ENCODE assay signal across 9 mouse cellular contexts in genomic region chr3:145293623-145294307, GRCm38 (mm10). TPM values are rescaled to one million over a fixed set of nuclear protein-coding genes. Genes with fewer than 3 reads are reported as not detected.
DNase-seq lines count a peak whose midpoint lies in the region; ATAC-seq and TF ChIP-seq lines count a peak whose summit lies in the region.
"Had no signal": no experiment of that assay in that cellular context is flagged by ENCODE, and none has a peak within 500 bp of the region (broad histone marks: within the 10 kb centered on the region; RNA-seq: fewer than 3 reads in every experiment).

No protein-coding gene starts in this region.

- TF ChIP-seq POLR2A in cortical plate, adult 2 months (IDR thresholded peaks at IDR 0.05; ENCODE audit: extremely low read depth, insufficient read depth, low read length), result no peak

- DNase-seq in heart, adult 9 months (ENCODE audit: low spot score in 2 of 2), result no peak
- DNase-seq in midbrain, embryonic 10.5 days (ENCODE audit: low spot score), result no peak
- no peak for DNase-seq in layer of hippocampus, adult 9-10 months (ENCODE audit: low spot score)
- DNase-seq in gastrocnemius, adult 18-20 months (ENCODE audit: low spot score), result no peak
- DNase-seq in embryo, embryonic 9.5 days (ENCODE audit: extremely low spot score), result no peak
- DNase-seq: cerebellum, adult 9-10 months had no signal

- H3K36me3 ChIP-seq in heart, embryonic 11.5 days (ENCODE audit: control insufficient read depth, insufficient read depth, low read length), result no peaks in the 10 kb centered on the region
- no peaks in the 10 kb centered on the region for H3K36me3 ChIP-seq in hindbrain, embryonic 12.5 days
- no peaks in the 10 kb centered on the region for H3K36me3 ChIP-seq in midbrain, embryonic 10.5 days

- 0 out of 2 replicates have a peak, but pooled peaks have one; percentile 31 for ATAC-seq in heart, embryonic 11.5 days (replicated peaks; ENCODE audit: insufficient number of reproducible peaks, low FRiP score, low TSS enrichment)
- ATAC-seq in hindbrain, embryonic 12.5 days (ENCODE audit: low FRiP score), result no peak

- H3K4me1 ChIP-seq in heart, embryonic 11.5 days (ENCODE audit: control insufficient read depth, insufficient read depth, low read length), result peaks cover 14% of the 10 kb centered on the region
- H3K4me1 ChIP-seq in cortical plate, adult 2 months (ENCODE audit: control insufficient read depth, insufficient read depth, low read length), result peaks cover 2% of the 10 kb centered on the region
- H3K4me1 ChIP-seq in hindbrain, embryonic 12.5 days, result peaks cover 15% of the 10 kb centered on the region
- peaks cover 22% of the 10 kb centered on the region for H3K4me1 ChIP-seq in midbrain, embryonic 10.5 days

- 43% methylated on average over 12 of the region's 12 CpGs for whole genome bisulfite sequencing in heart, embryonic 11.5 days (ENCODE audit: insufficient replicate concordance)
- WGBS in hindbrain, embryonic 12.5 days, result 67% methylated on average over 12 of the region's 12 CpGs
- WGBS in midbrain, embryonic 10.5 days, result 72% methylated on average over 12 of the region's 12 CpGs

- H3K4me3 ChIP-seq in heart, embryonic 11.5 days (ENCODE audit: low read depth, low read length), result peak overlapping the region; percentile 45
- H3K4me3 ChIP-seq in cortical plate, adult 2 months (ENCODE audit: insufficient read depth, low read length), result peak overlapping the region; percentile 10; the same call in 1 of the 2 replicates
- peak overlapping the region; percentile 34; the same call in 1 of the 2 replicates for H3K4me3 ChIP-seq in hindbrain, embryonic 12.5 days
- H3K4me3 ChIP-seq in midbrain, embryonic 10.5 days, result peak overlapping the region; percentile 63

- H3K27me3 ChIP-seq in heart, embryonic 11.5 days (ENCODE audit: control insufficient read depth, insufficient read depth, low read length), result peaks cover 12% of the 10 kb centered on the region; the same call in 1 of the 2 replicates
- H3K27me3 ChIP-seq in hindbrain, embryonic 12.5 days, result peaks cover 4% of the 10 kb centered on the region
- peaks cover 7% of the 10 kb centered on the region for H3K27me3 ChIP-seq in midbrain, embryonic 10.5 days (ENCODE audit: low read depth, poor library complexity, severe bottlenecking)

- H3K9me3 ChIP-seq in heart, embryonic 11.5 days (replicated peaks; ENCODE audit: control insufficient read depth, low read length), result no peaks in the 10 kb centered on the region
- no peaks in the 10 kb centered on the region for H3K9me3 ChIP-seq in hindbrain, embryonic 12.5 days (replicated peaks)
- no peaks in the 10 kb centered on the region for H3K9me3 ChIP-seq in midbrain, embryonic 10.5 days (replicated peaks)

- H3K4me2 ChIP-seq in heart, embryonic 11.5 days, result peak overlapping the region; percentile 91
- peak overlapping the region; percentile 82 for H3K4me2 ChIP-seq in hindbrain, embryonic 12.5 days (replicated peaks)

- H3K9ac ChIP-seq in heart, embryonic 11.5 days (ENCODE audit: low read depth, low read length), result no peak overlapping the region
- H3K9ac ChIP-seq in hindbrain, embryonic 12.5 days, result peak overlapping the region; percentile 44; the same call in 1 of the 2 replicates

- no peak overlapping the region for H3K27ac ChIP-seq in heart, embryonic 11.5 days (ENCODE audit: low read depth, low read length)
- H3K27ac ChIP-seq in cortical plate, adult 2 months (ENCODE audit: insufficient read depth, low read length), result no peak overlapping the region
- no peak overlapping the region for H3K27ac ChIP-seq in hindbrain, embryonic 12.5 days
- H3K27ac ChIP-seq in midbrain, embryonic 10.5 days (replicated peaks), result no peak overlapping the region

- no peak for TF ChIP-seq CTCF in cortical plate, adult 2 months (IDR thresholded peaks at IDR 0.05; ENCODE audit: extremely low read depth, insufficient read depth, low read length)

RNA-seq across cellular contexts. Expression of gene Col24a1, which starts 1.5 kb away (rescaled TPM):
- polyA plus RNA-seq in heart, embryonic 11.5 days (2014; fragmentation: Nextera tagmentation; extraction: Ambion mirVana), result 0.36 and 0.54 TPM in 2 replicates
- polyA plus RNA-seq in cortical plate, adult 2 months (2012; rRNA removed), result 7.6 and 9.0 TPM in 2 replicates
- polyA plus RNA-seq in hindbrain, embryonic 12.5 days (2016; fragmentation: Nextera tagmentation; extraction: Ambion mirVana), result 0.85 and 2.1 TPM in 2 replicates
- polyA plus RNA-seq in midbrain, embryonic 10.5 days (2016; fragmentation: Nextera tagmentation; extraction: Ambion mirVana), result 0.75 and 0.98 TPM in 2 replicates
- total RNA-seq in gastrocnemius, adult 18-20 months (2021), result 1 to 10 TPM in 1 of 2 experiments, under 1 TPM in 1; 0.89 to 2.2 TPM

Comparison
In these comparisons a context has a peak if more than half of its experiments do, and no peak if none do; other contexts are left out.
1. H3K4me3 ChIP-seq: peak in every context shown above with its lines; median percentile 63 in midbrain, embryonic 10.5 days; 45 in heart, embryonic 11.5 days; 34 in hindbrain, embryonic 12.5 days; 10 in cortical plate, adult 2 months.